Mouse (Mus musculus) heart, embryonic 10.5 days (tissue): ENCODE results near the gene Akap11. TPM values are rescaled to one million over a fixed set of nuclear protein-coding genes. Genes with fewer than 3 reads are reported as not detected.

Experiments
- DNase-seq: peaks from one replicate; pipeline ENCODE4 v3.0.0-alpha.2; 2017; ENCODE audit warnings: low spot score
- H3K27ac ChIP-seq: fragments of 300-500 bp; sonication (generic); 2 replicates; pipeline ENCODE4 v1.5.1; 2016; ENCODE audit warnings: mild to moderate bottlenecking
- H3K27me3 ChIP-seq: fragments of 300-500 bp; sonication (generic); 2 replicates; pipeline ENCODE4 v1.6.1; 2016; ENCODE audit warnings: mild to moderate bottlenecking; ENCODE audit not compliant: poor library complexity, insufficient read depth, severe bottlenecking
- H3K36me3 ChIP-seq: fragments of 300-500 bp; sonication (generic); 2 replicates; pipeline ENCODE4 v1.6.1; 2016; ENCODE audit warnings: mild to moderate bottlenecking, moderate library complexity
- H3K4me1 ChIP-seq: fragments of 300-500 bp; sonication (generic); 2 replicates; pipeline ENCODE4 v1.6.1; 2016; ENCODE audit warnings: mild to moderate bottlenecking
- H3K4me3 ChIP-seq: fragments of 300-500 bp; sonication (generic); 2 replicates; pipeline ENCODE4 v1.5.1; 2016; ENCODE audit warnings: mild to moderate bottlenecking, moderate library complexity
- H3K9me3 ChIP-seq: fragments of 300-500 bp; sonication (generic); 2 replicates; pipeline ENCODE4 v1.6.1; 2016; ENCODE audit warnings: mild to moderate bottlenecking, moderate library complexity
- WGBS: fragments of 180-500 bp; shearing (Covaris S2); methylation state at CpG from one replicate; pipeline ENCODE4 v1.1.7; 2016; 5-methylcytosine and 5-hydroxymethylcytosine counted together
- polyA plus RNA-seq: library from polyadenylated mRNA; unstranded; fragments of >200 nt; fragmentation: Nextera tagmentation; extraction: Ambion mirVana; gene quantifications from 2 replicates; pipeline ENCODE4 v1.2.1, GENCODE M21; 2016

Gene Akap11
- polyA plus RNA-seq, 1 experiment from 2014 or later: 14.3 TPM

DNA sequence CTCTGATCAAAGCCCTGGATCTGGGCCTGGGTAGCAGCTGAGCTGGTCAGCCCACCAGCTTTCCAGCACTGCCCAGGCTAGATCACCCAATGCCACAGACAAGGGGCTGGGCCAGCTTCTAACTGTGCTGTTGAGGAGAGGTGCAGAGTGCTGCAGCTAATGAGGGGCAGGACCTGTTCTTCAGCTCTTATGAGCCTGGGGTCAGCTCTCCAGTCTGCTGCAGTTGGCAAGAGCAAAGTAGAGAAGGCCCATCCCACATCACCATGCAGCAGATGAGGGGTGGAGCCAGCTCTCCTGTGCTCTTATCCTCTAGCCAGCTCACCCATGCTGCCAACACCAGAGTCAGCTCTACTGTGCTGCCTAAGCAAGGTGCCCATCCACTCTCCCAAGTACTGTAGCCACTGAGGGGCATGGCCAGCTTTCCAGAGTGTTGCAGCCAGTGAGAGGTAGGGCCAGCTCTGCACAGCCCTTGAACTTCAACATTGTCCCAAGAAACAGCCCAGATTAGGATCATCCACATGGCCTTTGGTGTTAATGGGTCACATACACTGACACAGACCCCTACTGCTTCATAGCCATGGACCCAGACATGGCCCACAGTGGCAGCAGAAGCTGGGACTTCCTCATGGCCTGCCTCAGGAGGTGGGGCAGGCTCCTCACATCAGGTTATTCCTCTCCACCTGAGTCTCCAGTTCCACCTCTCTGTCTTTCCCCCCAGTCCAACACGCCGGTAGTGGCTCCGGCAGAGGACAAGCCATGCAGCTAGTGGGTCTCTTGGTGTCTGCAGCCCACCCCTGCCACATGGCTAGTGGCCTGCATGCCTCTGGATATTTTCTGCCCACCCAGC lies 10.8 kb downstream of the Akap11 start:
- 96% methylated on average over 3 of the region's 3 CpGs for WGBS

DNA sequence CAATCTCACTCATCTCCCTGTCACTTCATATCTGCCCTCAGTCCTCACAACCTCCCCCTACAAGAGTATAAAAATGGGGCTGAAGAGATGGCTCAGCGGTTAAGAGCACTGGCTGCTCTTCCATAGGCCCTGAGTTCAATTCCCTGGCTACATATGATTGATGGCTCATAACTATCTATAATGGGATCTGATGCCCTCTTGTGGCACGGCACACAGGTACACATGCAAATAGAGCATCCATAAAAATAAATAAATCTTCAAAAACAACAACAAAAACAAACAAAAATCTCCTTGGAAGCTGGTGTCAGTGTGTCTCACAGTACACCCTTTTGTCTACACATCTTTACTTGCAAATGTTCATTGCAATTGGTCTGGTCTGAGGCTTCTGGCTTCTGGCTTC lies 11.5 kb downstream of the Akap11 start:
- Histone ChIP-seq H3K9me3 (no peaks in the 10 kb centered on the region), H3K27me3 (no peaks in the 10 kb centered on the region), H3K4me1 (peaks cover 41% of the 10 kb centered on the region), H3K4me3 (no peak overlapping the region), H3K27ac (no peak overlapping the region), H3K36me3 (peaks cover 11% of the 10 kb centered on the region; the same call in 1 of the 2 replicates)
- no peak for DNase-seq
- whole genome bisulfite sequencing: 84% methylated on average over 2 of the region's 2 CpGs

More for the DNA sequence above, 10.8 kb downstream of the Akap11 start:
- no peak overlapping the region for H3K4me3 ChIP-seq
- no peaks in the 10 kb centered on the region for H3K9me3 ChIP-seq
- no peaks in the 10 kb centered on the region for H3K27me3 ChIP-seq
- peaks cover 41% of the 10 kb centered on the region for H3K4me1 ChIP-seq
- no peak for DNase-seq
- H3K36me3 ChIP-seq: peaks cover 7% of the 10 kb centered on the region; the same call in 1 of the 2 replicates
- no peak overlapping the region; the same call in 1 of the 2 replicates for H3K27ac ChIP-seq

DNA sequence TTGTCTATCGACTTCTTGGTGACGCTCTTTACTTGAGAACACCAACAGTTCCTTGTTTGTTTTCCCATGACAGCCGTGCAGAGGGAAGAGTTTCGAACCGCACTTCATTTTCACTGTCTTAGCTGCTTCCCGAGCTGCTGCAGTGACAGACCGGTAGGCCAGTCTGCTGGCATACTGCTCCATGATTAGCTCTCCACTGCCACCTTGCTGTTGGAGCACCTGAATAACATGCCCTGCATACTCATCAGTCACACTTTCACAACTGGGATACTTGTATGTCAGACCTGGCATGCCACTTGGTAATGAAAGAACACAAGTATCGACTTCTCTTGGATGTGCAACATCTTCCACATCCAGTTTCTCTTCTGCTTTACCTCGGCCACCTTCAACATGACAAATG lies 25.9 kb downstream of the Akap11 start:
- 79% methylated on average over 9 of the region's 9 CpGs for WGBS
- no peaks in the 10 kb centered on the region for H3K4me1 ChIP-seq
- no peak for DNase-seq
- no peaks in the 10 kb centered on the region for H3K27me3 ChIP-seq
- H3K4me3 ChIP-seq: no peak overlapping the region
- no peaks in the 10 kb centered on the region for H3K9me3 ChIP-seq
- no peak overlapping the region for H3K27ac ChIP-seq
- H3K36me3 ChIP-seq: peaks cover 73% of the 10 kb centered on the region

DNA sequence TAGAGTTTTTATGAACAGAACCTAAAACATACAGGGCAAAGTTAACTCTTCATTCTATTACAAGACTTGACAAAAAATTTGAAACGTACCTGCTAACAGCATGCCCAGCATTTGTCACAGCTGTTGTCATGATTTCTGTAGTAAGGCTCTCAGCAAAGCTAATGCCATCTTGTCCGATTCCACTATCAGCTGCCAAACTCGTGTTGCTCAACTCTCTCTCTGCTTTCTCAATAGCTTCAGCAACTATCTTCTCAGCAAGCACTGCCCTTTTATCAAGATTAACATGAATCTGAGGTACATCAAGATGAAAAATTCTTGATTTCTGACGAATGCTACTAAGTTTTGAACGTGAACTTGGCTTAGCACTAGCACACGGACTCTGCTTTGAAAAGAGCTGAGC lies 26.8 kb downstream of the Akap11 start:
- no peak for DNase-seq
- H3K27ac ChIP-seq: no peak overlapping the region
- no peaks in the 10 kb centered on the region for H3K9me3 ChIP-seq
- WGBS: 91% methylated on average over 6 of the region's 6 CpGs
- H3K36me3 ChIP-seq: peaks cover 68% of the 10 kb centered on the region
- H3K4me1 ChIP-seq: no peaks in the 10 kb centered on the region
- H3K4me3 ChIP-seq: no peak overlapping the region
- no peaks in the 10 kb centered on the region for H3K27me3 ChIP-seq

DNA sequence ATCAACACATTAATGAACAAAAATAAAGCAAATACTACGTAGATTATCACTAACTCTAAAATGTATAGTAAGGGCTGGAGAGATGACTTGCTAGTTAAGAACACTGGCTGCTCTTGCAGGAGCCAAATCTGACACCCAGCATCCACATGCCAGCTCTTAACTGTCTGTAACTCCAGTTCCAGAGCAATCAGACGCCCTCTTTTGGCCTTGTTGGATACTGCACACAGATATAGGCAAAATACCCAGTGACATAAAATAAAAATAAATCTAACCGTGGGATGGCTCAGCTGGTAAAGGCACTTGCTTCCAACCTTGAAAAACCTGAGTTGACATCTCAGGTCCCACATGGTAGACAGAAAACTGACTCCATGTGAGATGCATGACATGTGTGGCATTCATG lies 36.0 kb downstream of the Akap11 start:
- no peaks in the 10 kb centered on the region for H3K27me3 ChIP-seq
- H3K4me1 ChIP-seq: peaks cover 2% of the 10 kb centered on the region; the same call in 1 of the 2 replicates
- H3K9me3 ChIP-seq: no peaks in the 10 kb centered on the region
- H3K4me3 ChIP-seq: no peak overlapping the region
- H3K27ac ChIP-seq: no peak overlapping the region
- H3K36me3 ChIP-seq: peaks cover 36% of the 10 kb centered on the region
- 69% methylated on average over 3 of the region's 3 CpGs for WGBS
- DNase-seq: no peak

DNA sequence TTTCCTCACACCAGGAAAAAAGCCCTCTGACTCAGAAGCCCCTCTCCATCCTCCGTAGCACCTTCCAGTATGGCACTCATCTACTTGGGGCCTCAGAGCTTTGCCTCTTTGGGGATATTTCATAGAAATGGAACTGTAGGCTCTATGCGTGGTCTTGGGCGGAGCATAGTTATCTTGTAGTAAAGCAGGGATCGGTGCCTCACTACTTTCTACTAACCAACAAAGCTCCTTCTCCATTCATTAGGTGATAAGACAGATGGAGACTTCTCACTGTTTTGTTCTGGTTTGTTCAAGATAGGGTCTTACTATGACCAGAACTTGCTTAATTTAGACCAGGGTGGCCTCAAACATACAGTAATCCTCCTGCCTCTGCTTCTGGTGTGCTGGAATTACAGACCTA lies 39.9 kb downstream of the Akap11 start:
- Histone ChIP-seq H3K27ac (no peak overlapping the region), H3K36me3 (peaks cover 41% of the 10 kb centered on the region)
- WGBS: 75% methylated on average over 4 of the region's 4 CpGs

DNA sequence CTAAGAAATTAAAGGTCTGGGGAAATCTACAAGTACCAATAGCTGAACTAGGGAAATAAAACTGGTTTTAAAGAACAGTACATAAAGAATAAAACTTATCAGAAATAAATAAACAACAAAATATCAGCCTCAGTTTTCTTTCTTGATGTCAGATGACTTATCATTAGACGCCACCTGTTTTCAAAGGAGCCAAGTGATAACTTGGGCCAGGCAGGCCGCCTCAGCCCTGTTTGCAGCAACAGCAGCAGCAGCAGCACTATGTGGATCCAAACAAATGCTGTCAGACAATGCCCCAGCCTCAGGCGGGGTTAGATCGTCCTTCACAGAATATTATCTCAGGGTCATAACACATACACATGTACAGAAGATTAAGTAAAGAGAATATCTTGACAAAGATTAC lies 41.4 kb downstream of the Akap11 start:
- peaks cover 38% of the 10 kb centered on the region for H3K36me3 ChIP-seq
- WGBS: 49% methylated on average over 4 of the region's 4 CpGs
- H3K27me3 ChIP-seq: no peaks in the 10 kb centered on the region
- no peaks in the 10 kb centered on the region for H3K9me3 ChIP-seq
- no peak overlapping the region for H3K27ac ChIP-seq
- H3K4me1 ChIP-seq: peaks cover 2% of the 10 kb centered on the region; the same call in 1 of the 2 replicates
- DNase-seq: no peak
- H3K4me3 ChIP-seq: no peak overlapping the region

More for the DNA sequence above, 39.9 kb downstream of the Akap11 start:
- peaks cover 2% of the 10 kb centered on the region; the same call in 1 of the 2 replicates for H3K4me1 ChIP-seq
- no peaks in the 10 kb centered on the region for H3K9me3 ChIP-seq
- no peaks in the 10 kb centered on the region for H3K27me3 ChIP-seq
- no peak for DNase-seq
- H3K4me3 ChIP-seq: no peak overlapping the region

DNA sequence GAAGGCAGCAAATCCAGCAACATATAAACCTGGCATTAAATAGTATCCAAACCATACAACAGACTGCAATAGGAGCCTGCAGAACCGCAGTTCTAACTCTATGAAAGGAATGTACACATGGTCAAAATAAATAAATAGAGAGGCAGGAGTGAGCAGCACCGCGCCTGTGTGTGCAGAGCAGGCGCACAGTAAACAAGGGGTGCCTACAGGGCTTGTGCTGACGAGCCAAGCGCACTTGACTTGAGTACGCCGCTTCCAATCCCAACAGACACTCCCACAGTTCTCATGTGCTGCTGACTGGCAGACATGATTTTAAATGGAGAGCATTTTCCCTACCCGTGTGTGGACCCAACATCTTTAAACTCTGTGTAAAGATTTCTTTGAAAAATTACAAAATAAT lies 44.0 kb downstream of the Akap11 start:
- WGBS: 93% methylated on average over 9 of the region's 9 CpGs
- no peaks in the 10 kb centered on the region for H3K9me3 ChIP-seq
- H3K36me3 ChIP-seq: peaks cover 31% of the 10 kb centered on the region
- H3K27me3 ChIP-seq: no peaks in the 10 kb centered on the region
- peaks cover 2% of the 10 kb centered on the region; the same call in 1 of the 2 replicates for H3K4me1 ChIP-seq
- no peak for DNase-seq
- H3K27ac ChIP-seq: no peak overlapping the region
- H3K4me3 ChIP-seq: no peak overlapping the region

DNA sequence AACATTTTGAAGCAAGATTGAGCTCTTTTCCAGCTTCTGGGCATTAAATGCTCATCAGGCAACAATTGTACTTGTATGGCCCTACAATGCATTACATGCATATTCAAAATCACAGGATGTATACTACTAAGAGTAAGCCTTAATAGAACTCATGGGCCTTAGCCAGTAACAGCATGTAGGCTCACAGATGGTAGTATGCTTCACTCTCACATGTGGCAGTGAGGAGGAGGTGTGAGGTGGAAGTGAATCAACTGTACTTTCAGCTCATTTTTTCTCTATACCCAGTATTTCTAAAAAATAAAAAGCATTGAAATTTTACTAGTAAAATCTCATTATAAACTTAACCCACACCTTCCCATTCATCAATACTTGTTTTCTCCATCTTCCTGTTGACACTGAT lies 45.2 kb downstream of the Akap11 start:
- no peak for DNase-seq
- Histone ChIP-seq H3K4me3 (no peak overlapping the region), H3K27ac (no peak overlapping the region), H3K36me3 (peaks cover 26% of the 10 kb centered on the region), H3K27me3 (no peaks in the 10 kb centered on the region), H3K4me1 (no peaks in the 10 kb centered on the region), H3K9me3 (no peaks in the 10 kb centered on the region)

DNA sequence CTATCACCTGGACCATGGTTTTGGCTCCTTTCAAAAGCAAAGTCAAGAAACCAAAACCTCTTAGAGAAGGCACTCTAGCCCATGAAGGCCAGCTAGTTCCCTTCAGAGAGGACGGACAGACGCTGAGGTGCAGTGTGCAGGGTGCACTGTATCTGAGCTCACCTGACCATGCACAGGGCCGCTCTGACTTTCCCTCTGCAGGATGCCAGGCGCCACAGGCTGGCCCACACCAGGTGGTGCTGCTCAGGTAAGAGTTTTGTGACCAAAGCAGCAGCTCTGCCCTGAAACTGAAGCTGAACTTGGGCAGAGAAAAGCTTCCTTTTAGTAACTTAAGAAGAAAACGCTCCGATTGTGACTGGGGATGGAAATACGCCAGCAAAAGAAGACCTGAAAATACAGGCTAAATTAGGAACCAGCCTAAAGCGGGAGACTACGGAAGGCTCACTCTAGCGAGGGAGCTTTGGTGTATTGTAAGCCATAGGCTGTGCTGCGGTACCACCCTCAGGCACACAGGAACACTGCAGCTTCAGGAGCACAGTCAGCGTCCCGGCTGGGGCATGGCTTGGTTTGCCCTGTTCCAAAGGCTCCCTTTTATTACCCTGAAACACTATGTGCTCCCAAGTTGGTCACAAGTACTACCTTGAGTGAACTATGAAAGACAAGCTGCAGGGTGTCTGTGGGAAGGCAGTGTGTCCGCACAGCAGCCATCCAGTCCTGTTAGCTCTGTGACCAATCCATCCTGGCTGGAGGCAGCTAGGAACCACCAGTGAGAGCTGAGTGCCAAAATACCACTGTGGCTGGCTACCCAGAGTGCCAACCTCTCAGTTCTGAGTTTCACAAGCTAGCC lies 54.0 kb downstream of the Akap11 start:
- no peak overlapping the region for H3K27ac ChIP-seq
- no peak for DNase-seq
- no peak overlapping the region for H3K4me3 ChIP-seq
- no peaks in the 10 kb centered on the region for H3K36me3 ChIP-seq
- H3K27me3 ChIP-seq: no peaks in the 10 kb centered on the region
- 0 out of 2 replicates have a peak, but pooled peaks cover 3% of the 10 kb centered on the region for H3K4me1 ChIP-seq
- WGBS: 23% methylated on average over 14 of the region's 14 CpGs
- H3K9me3 ChIP-seq: no peaks in the 10 kb centered on the region

DNA sequence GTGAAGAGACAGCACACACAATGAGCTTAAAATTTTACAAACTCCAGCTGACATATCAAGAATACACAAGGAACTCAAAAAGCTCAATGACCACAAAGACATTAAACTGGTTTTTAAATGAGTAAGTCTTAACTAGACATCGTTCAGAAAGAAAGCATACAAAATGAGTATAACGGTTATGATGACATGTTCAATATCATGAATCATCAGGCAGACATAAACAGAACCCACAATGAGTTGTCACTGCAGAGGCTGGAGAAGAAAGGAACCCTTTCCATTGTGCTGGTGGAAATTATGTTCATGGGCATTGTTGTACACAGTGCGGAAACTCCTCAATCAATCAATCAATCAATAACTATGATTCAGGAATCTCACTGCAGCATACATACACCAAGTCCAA lies 62.5 kb downstream of the Akap11 start:
- DNase-seq: no peak
- Histone ChIP-seq H3K27me3 (no peaks in the 10 kb centered on the region), H3K27ac (no peak overlapping the region), H3K9me3 (no peaks in the 10 kb centered on the region), H3K36me3 (no peaks in the 10 kb centered on the region), H3K4me1 (no peaks in the 10 kb centered on the region), H3K4me3 (no peak overlapping the region)
- WGBS: 89% methylated on average over 3 of the region's 3 CpGs

DNA sequence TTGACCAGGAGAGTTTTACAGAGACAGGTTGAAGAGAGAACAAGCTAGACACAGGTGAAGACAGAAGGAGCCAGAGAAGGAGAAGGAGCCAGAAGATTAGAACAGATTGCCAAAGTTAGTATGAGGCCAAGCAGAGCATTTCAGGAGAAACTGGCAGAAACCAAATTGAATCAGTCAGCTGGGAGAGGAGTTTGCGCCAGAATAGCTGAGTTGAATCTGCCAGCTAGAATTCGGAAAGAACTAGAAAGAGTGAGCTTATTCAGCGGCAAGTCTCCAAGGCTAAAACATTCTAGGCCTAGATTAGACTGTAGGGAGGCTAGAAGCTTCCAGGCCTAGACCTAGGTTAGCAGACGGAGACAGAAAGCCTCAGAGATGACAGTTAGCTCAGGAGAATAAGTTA lies 65.9 kb downstream of the Akap11 start:
- H3K36me3 ChIP-seq: no peaks in the 10 kb centered on the region
- DNase-seq: no peak
- H3K4me1 ChIP-seq: no peaks in the 10 kb centered on the region
- no peak overlapping the region for H3K27ac ChIP-seq
- H3K27me3 ChIP-seq: no peaks in the 10 kb centered on the region
- no peak overlapping the region for H3K4me3 ChIP-seq
- no peaks in the 10 kb centered on the region for H3K9me3 ChIP-seq
- WGBS: 84% methylated on average over 4 of the region's 4 CpGs

DNA sequence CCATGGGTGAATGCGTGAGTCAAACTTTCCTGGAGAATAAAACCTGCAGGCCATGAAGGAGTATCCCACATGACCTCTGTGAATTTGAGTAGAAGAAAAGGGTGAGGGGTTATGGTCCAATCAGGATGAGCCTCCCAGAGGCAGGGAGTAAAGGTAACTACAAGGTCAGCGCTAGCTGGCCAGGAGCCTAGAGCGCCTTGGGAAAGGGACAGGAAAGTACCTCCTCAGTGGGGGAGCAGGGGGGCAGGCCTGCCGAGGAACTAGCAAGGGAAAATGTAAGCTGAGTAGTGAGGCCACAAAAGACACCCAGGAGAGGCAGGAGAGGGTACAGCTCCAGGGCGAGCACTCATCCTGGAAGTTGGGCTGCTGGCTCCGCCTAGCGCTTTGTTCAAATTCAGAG lies 67.6 kb downstream of the Akap11 start:
- 85% methylated on average over 7 of the region's 7 CpGs for WGBS
- H3K36me3 ChIP-seq: no peaks in the 10 kb centered on the region
- no peaks in the 10 kb centered on the region for H3K4me1 ChIP-seq
- no peak overlapping the region for H3K4me3 ChIP-seq
- no peaks in the 10 kb centered on the region for H3K9me3 ChIP-seq
- DNase-seq: no peak
- H3K27ac ChIP-seq: no peak overlapping the region
- no peaks in the 10 kb centered on the region for H3K27me3 ChIP-seq
